Mouse (Mus musculus) MEL (cell line): ENCODE measurements at regions not wholly inside any gene's neighbourhood (a gene's known extent, or its start where the extent isn't known, plus 50 kb on each side); places are given as distances from the start of the nearest gene placed in this dataset.
A peak's percentile ranks its signal among the peaks of the same experiment; 100 is the strongest.

ENCODE experiments used
- BHLHE40 ChIP-seq: IDR thresholded peaks from 2 replicates; pipeline ENCODE4 v1.6.1; 2012; ENCODE audit warnings: low read depth, mild to moderate bottlenecking, inconsistent platforms, low read length, improper control_type of control experiment, borderline replicate concordance
- CHD2 ChIP-seq: IDR thresholded peaks from 2 replicates; pipeline ENCODE4 v1.6.1; 2011; ENCODE audit warnings: low read length, improper control_type of control experiment
- CTCF ChIP-seq, 3 experiments: IDR thresholded peaks in 2 of 3; conservative IDR thresholded peaks in 1 of 3; 2 replicates each; pipeline ENCODE4 v1.5.1; 2011 to 2012; ENCODE audit warnings: low read length in 3 of 3, low read depth in 2 of 3, mild to moderate bottlenecking in 2 of 3, improper control_type of control experiment in 1 of 3, inconsistent platforms in 1 of 3, mixed read lengths in 1 of 3, moderate library complexity in 1 of 3; ENCODE audit not compliant: control insufficient read depth in 1 of 3, insufficient read depth in 1 of 3, poor library complexity in 1 of 3, severe bottlenecking in 1 of 3
- KAT2A ChIP-seq: conservative IDR thresholded peaks from 2 replicates; pipeline ENCODE4 v1.6.1; 2012; ENCODE audit warnings: low read depth, low read length, improper control_type of control experiment, inconsistent platforms
- MAX ChIP-seq: IDR thresholded peaks from 2 replicates; pipeline ENCODE4 v1.6.1; 2011; ENCODE audit warnings: low read length, improper control_type of control experiment
- MXI1 ChIP-seq: IDR thresholded peaks from 2 replicates; pipeline ENCODE4 v1.6.1; 2011; ENCODE audit warnings: mild to moderate bottlenecking, low read depth, low read length, improper control_type of control experiment
- POLR2A ChIP-seq, 2 experiments: IDR thresholded peaks; 2 replicates each; pipeline ENCODE4 v1.6.1; 2011 to 2012; ENCODE audit warnings: low read length in 2 of 2, mild to moderate bottlenecking in 2 of 2, control low read depth in 1 of 2, improper control_type of control experiment in 1 of 2, low read depth in 1 of 2, moderate library complexity in 1 of 2; ENCODE audit not compliant: control insufficient read depth in 1 of 2, insufficient read depth in 1 of 2, poor library complexity in 1 of 2
- RAD21 ChIP-seq: IDR thresholded peaks from 2 replicates; pipeline ENCODE4 v1.6.1; 2011; ENCODE audit warnings: mild to moderate bottlenecking, low read depth, low read length, improper control_type of control experiment
- SMC3 ChIP-seq: IDR thresholded peaks from 2 replicates; pipeline ENCODE4 v1.6.1; 2011; ENCODE audit warnings: low read depth, low read length, improper control_type of control experiment
- TAL1 ChIP-seq: IDR thresholded peaks from 2 replicates; pipeline ENCODE4 v1.6.1; 2012; ENCODE audit warnings: mild to moderate bottlenecking, inconsistent platforms, low read length, moderate library complexity, mixed read lengths
- USF1 ChIP-seq: IDR thresholded peaks from 2 replicates; pipeline ENCODE4 v1.6.1; 2014; ENCODE audit warnings: low read depth, mild to moderate bottlenecking, inconsistent platforms, low read length, improper control_type of control experiment, moderate library complexity

DNA sequence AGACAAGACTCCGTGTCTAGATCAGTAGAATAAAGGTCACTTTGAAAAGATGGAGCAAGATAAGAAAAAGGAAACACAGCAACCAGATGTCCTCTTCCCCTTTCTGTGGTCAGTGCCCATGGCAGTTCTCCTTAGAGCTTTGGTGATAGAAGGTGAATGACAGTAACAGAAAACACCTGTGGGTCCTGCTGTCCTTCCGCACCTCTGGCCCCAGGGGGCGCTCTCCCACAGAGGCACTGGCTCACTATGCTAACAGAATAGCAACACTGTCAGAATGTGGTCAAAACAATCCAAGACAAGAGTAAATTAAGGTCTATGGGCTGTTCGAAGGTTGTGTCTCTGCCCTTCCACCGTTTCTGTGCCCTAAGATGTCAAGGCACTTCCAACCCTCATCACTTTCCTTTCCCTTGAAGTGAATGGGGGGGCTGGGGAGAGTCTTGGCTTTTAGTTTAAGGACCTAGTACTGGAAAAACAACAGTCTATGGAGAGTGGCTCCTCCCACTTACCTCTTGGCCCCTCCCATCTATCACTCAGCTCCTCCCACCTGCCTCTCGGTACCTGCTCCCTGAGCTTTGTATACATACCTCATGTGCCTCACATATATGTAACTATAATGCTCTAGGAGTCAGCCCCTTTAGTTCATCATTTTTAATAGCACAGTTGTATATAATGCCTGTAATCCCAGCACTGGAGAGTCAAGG, 86.2 kb upstream of the Tank start:
- TF ChIP-seq RAD21: peak; percentile 47
- peak; percentile 85 to 96 (median 93) for TF ChIP-seq CTCF (IDR thresholded peaks at IDR 0.05 in 2 of 3, conservative IDR thresholded peaks at IDR 0.05 in 1 of 3; ENCODE audit: control insufficient read depth in 1 of 3, insufficient read depth in 1 of 3, low read depth in 2 of 3, low read length in 3 of 3, poor library complexity in 1 of 3, severe bottlenecking in 1 of 3)
- TF ChIP-seq POLR2A (IDR thresholded peaks at IDR 0.05; ENCODE audit: control insufficient read depth in 1 of 2, insufficient read depth in 1 of 2, low read depth in 1 of 2, low read length in 2 of 2, poor library complexity in 1 of 2): no peak
- peak; percentile 58 for TF ChIP-seq SMC3
- TF ChIP-seq CHD2: no peak
- TF ChIP-seq MAX: no peak
- no peak for TF ChIP-seq BHLHE40
- TF ChIP-seq USF1: no peak
- TF ChIP-seq MXI1: no peak
- TF ChIP-seq TAL1: no peak
- no peak for TF ChIP-seq KAT2A
